ENCODE assay signal across 33 mouse cellular contexts in the genomic region with DNA sequence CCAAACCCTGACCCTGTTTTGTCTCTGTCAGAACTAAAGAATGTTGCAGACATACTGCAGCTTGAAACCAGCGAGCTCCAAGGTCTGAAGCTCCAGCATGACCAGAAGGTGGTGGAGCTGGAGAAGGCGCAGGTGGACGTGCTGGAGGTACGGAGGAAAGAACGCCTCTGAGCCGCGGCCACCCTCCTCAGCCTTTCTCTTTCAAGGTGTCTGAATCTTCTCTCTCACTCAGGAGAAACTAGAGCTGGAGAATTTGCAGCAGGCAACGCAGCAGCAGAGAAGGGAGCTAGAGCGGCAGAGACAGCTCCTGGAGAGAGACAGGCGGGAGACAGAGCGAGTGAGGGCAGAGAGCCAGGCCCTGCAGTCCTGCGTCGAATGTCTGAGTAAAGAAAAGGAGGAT.
"Had no signal": no experiment of that assay in that cellular context is flagged by ENCODE, and none has a peak within 500 bp of the region (broad histone marks: within the 10 kb centered on the region; RNA-seq: fewer than 3 reads in every experiment).

No protein-coding gene starts in this region.

- ATAC-seq: liver, embryonic 12.5 days; liver, postnatal 0 days; lung, postnatal 0 days; midbrain, embryonic 13.5 days; midbrain, embryonic 15.5 days; midbrain, embryonic 16.5 days had no signal

- H3K27me3 ChIP-seq: limb, embryonic 12.5 days; limb, embryonic 13.5 days; limb, embryonic 15.5 days; liver, embryonic 12.5 days; liver, embryonic 13.5 days; liver, embryonic 15.5 days; lung, embryonic 15.5 days; megakaryocyte, embryonic 14.5 days; midbrain, embryonic 12.5 days; midbrain, embryonic 13.5 days; midbrain, embryonic 15.5 days; neural tube, embryonic 12.5 days; neural tube, embryonic 13.5 days had no signal

- H3K9me3 ChIP-seq: limb, embryonic 10.5 days; limb, embryonic 12.5 days; limb, embryonic 13.5 days; limb, embryonic 15.5 days; liver, embryonic 12.5 days; liver, embryonic 13.5 days; liver, embryonic 15.5 days; lung, embryonic 15.5 days; megakaryocyte, embryonic 14.5 days; midbrain, embryonic 10.5 days; midbrain, embryonic 12.5 days; midbrain, embryonic 13.5 days; midbrain, embryonic 15.5 days; neural tube, embryonic 12.5 days; neural tube, embryonic 13.5 days had no signal

- H3K27ac ChIP-seq: limb, embryonic 10.5 days; limb, embryonic 12.5 days; limb, embryonic 13.5 days; limb, embryonic 15.5 days; liver, embryonic 12.5 days; liver, embryonic 13.5 days; liver, embryonic 14.5 days; liver, embryonic 15.5 days; lung, embryonic 15.5 days; macrophage; midbrain, embryonic 10.5 days; midbrain, embryonic 12.5 days; midbrain, embryonic 13.5 days; midbrain, embryonic 15.5 days; neural tube, embryonic 12.5 days; neural tube, embryonic 13.5 days had no signal

- H3K4me1 ChIP-seq: limb, embryonic 10.5 days; limb, embryonic 12.5 days; limb, embryonic 13.5 days; limb, embryonic 15.5 days; liver, embryonic 12.5 days; liver, embryonic 13.5 days; liver, embryonic 15.5 days; lung, embryonic 15.5 days; midbrain, embryonic 10.5 days; midbrain, embryonic 12.5 days; midbrain, embryonic 13.5 days; midbrain, embryonic 15.5 days; neural tube, embryonic 12.5 days; neural tube, embryonic 13.5 days had no signal

- H3K9ac ChIP-seq: limb, embryonic 12.5 days; limb, embryonic 13.5 days; limb, embryonic 15.5 days; liver, embryonic 12.5 days; liver, embryonic 13.5 days; liver, embryonic 14.5 days; liver, embryonic 15.5 days; liver, postnatal 0 days; lung, embryonic 14.5 days; lung, embryonic 15.5 days; midbrain, embryonic 12.5 days; midbrain, embryonic 13.5 days; midbrain, embryonic 15.5 days; neural tube, embryonic 12.5 days; neural tube, embryonic 13.5 days had no signal

- H3K4me3 ChIP-seq: limb, embryonic 10.5 days; limb, embryonic 12.5 days; limb, embryonic 13.5 days; limb, embryonic 15.5 days; liver, embryonic 12.5 days; liver, embryonic 13.5 days; liver, embryonic 15.5 days; lung, embryonic 15.5 days; megakaryocyte, embryonic 14.5 days; midbrain, embryonic 10.5 days; midbrain, embryonic 12.5 days; midbrain, embryonic 13.5 days; midbrain, embryonic 15.5 days; myocyte; neural tube, embryonic 12.5 days; neural tube, embryonic 13.5 days had no signal

- H3K4me2 ChIP-seq: limb, embryonic 12.5 days; limb, embryonic 13.5 days; limb, embryonic 15.5 days; liver, embryonic 11.5 days; liver, embryonic 12.5 days; liver, embryonic 13.5 days; liver, embryonic 15.5 days; lung, embryonic 14.5 days; lung, embryonic 15.5 days; midbrain, embryonic 11.5 days; midbrain, embryonic 12.5 days; midbrain, embryonic 13.5 days; midbrain, embryonic 15.5 days; neural tube, embryonic 12.5 days; neural tube, embryonic 13.5 days had no signal

- DNase-seq: left cerebral cortex, postnatal 4 days; liver; liver, embryonic 13.5 days; liver, postnatal 0 days; lung, adult 18-20 months; lung, adult 2 months; lung, embryonic 14.5 days; lung, postnatal 10 days; lung, postnatal 14 days; lung, postnatal 36 days; lung, postnatal 4 days; midbrain, embryonic 14.5 days had no signal
